Mouse (Mus musculus) lung, embryonic 16.5 days (tissue): ENCODE results near the gene Pde4c. TPM values are rescaled to one million over a fixed set of nuclear protein-coding genes. Genes with fewer than 3 reads are reported as not detected.

ENCODE experiments used
- ATAC-seq: fragments of 200-750 bp; cut with Nextera tagmentation; 2 replicates; pipeline ENCODE4 v1.8.0; 2017; ENCODE audit warnings: low read depth, mild to moderate bottlenecking, moderate library complexity
- H3K27ac ChIP-seq: fragments of 300-500 bp; sonication (generic); 2 replicates; pipeline ENCODE4 v1.5.1; 2014; ENCODE audit warnings: mild to moderate bottlenecking, control low read depth, low read length
- H3K27me3 ChIP-seq: fragments of 300-500 bp; sonication (generic); 2 replicates; pipeline ENCODE4 v1.6.1; 2014; ENCODE audit warnings: low read depth, low read length, mixed read lengths; ENCODE audit not compliant: control insufficient read depth, insufficient read depth
- H3K36me3 ChIP-seq: fragments of 300-500 bp; sonication (generic); 2 replicates; pipeline ENCODE4 v1.6.1; 2014; ENCODE audit warnings: low read length; ENCODE audit not compliant: control insufficient read depth, insufficient read depth
- H3K4me1 ChIP-seq: fragments of 300-500 bp; sonication (generic); replicated peaks from 2 replicates; pipeline ENCODE4 v1.6.1; 2014; ENCODE audit warnings: low read length, mixed read lengths; ENCODE audit not compliant: control insufficient read depth, insufficient read depth
- H3K4me2 ChIP-seq: fragments of 300-500 bp; sonication (generic); 2 replicates; pipeline ENCODE4 v1.6.1; 2014; ENCODE audit warnings: low read depth, low read length, control low read depth
- H3K4me3 ChIP-seq: fragments of 300-500 bp; sonication (generic); 2 replicates; pipeline ENCODE4 v1.5.1; 2014; ENCODE audit warnings: mild to moderate bottlenecking, low read length, control low read depth
- H3K9ac ChIP-seq: fragments of 300-500 bp; sonication (generic); 2 replicates; pipeline ENCODE4 v1.6.1; 2014; ENCODE audit warnings: low read length, control low read depth
- H3K9me3 ChIP-seq: fragments of 300-500 bp; sonication (generic); 2 replicates; pipeline ENCODE4 v1.6.1; 2016; ENCODE audit warnings: low read length; ENCODE audit not compliant: control insufficient read depth
- WGBS: fragments of 180-500 bp; shearing (Covaris S2); extraction: QIAGEN DNeasy Blood & Tissue Kit; methylation state at CpG from one replicate; pipeline ENCODE4 v1.1.7; 2014; 5-methylcytosine and 5-hydroxymethylcytosine counted together
- polyA plus RNA-seq: library from polyadenylated mRNA; unstranded; fragments of >200 nt; fragmentation: Nextera tagmentation; extraction: Ambion mirVana; gene quantifications from 2 replicates; pipeline ENCODE4 v1.2.1, GENCODE M21; 2015

Gene Pde4c
- polyA plus RNA-seq, 1 experiment from 2014 or later = 0.10 TPM

- ATAC-seq = peak; percentile 5
- under 1% methylated on average over 20 of the region's 20 CpGs for WGBS
- Histone ChIP-seq H3K36me3 (peaks cover 6% of the 10 kb centered on the region; the same call in 1 of the 2 replicates), H3K27ac (peak overlapping the region; percentile 97), H3K4me1 (peaks cover 41% of the 10 kb centered on the region), H3K4me2 (peak overlapping the region; percentile 82), H3K27me3 (no peaks in the 10 kb centered on the region), H3K9me3 (no peaks in the 10 kb centered on the region), H3K9ac (peak overlapping the region; percentile 99), H3K4me3 (peak overlapping the region; percentile 95)
These were observed 23.0 kb upstream of the Pde4c start for GRCm38 (mm10) chr8:70700555-70700922.

DNA sequence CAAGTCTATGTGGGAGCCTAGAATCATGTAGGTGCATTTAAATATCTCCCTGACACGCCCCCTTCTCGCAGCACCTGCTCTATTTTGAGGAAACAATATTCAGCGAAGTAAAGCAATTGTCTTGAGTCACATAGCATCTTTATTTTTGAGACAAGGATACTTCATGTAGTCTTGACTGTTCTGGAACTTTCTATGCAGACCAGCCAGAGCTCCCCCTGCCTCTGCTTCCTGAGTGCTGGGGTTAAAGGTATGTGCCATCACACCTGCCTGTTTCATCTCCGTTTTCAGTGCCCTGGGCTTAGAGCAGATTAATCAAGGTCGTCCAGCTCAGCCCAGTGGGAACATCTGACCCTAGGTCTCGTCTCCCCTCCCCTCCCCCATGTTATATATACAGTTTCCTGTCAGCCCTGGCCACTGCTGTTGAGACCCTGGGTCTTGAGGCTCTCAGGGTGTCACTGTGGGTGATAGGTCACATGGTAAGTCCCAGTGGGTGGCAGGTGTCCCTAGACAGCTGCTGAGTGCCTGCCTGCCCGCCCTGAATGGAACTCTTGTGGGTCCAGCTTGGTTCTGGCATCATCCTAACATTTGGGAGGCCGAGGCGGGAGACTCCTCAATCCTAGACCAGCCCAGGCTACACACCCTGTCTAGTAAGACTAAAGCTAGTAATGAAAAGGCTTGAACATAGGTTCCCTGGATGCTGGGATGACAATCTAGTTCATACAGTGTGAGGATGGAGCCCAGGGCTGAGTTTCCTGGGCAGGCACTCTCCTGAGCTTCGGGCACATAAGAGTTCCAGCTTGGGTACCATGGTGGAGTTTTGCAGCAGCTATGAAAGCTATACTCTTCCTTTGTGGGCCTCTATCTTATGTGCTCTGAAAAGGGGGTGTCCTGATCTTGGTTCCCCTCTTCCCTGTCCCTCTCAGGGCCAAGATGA lies 22.2 kb upstream of the Pde4c start:
- no peak for ATAC-seq
- no peaks in the 10 kb centered on the region for H3K9me3 ChIP-seq
- H3K27ac ChIP-seq = peak overlapping the region; percentile 10
- H3K4me3 ChIP-seq = peak overlapping the region; percentile 95
- H3K4me2 ChIP-seq = peak overlapping the region; percentile 82
- peak overlapping the region; percentile 56 for H3K9ac ChIP-seq
- peaks cover 6% of the 10 kb centered on the region; the same call in 1 of the 2 replicates for H3K36me3 ChIP-seq
- H3K27me3 ChIP-seq = no peaks in the 10 kb centered on the region
- peaks cover 33% of the 10 kb centered on the region for H3K4me1 ChIP-seq
- 49% methylated on average over 10 of the region's 10 CpGs for WGBS

DNA sequence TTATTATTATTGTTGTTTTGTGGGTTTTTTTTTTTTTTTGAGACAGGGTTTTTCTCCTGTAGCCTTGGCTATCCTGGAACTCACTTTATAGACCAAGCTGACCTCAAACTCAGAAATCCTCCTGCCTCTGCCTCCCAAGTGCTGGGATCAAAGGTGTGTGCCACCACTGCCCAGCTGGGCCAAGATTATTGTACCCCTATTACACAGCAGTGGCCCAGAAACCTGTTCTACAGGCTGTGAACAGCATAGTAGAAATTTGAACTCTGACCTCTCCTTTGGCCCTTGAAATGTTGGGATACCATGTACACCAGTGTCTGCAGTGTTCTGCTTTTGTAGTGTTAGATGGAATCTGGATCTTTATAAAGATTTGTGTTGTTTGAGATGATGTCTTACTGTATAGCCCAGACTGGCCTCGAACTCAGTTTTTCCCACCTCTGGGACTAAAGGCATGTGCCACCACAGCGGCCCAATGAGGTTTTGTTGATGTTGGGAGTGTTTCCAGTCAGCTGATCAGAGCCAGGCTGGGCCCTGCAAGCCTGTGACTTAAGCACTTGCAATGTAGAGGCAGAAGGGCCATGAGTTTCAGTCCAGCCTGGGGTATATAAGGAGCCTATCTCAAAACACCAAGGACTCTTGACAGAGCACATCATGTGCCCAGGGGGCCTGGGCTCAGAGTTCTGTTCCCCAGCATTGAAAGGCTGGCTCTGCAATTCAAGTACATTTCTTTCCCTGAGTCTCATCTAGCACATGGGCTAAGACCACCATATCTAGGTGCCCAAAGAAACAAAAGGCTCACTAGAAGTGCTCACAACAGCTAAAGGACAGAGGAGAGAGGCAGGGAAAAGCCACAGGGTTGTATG lies 21.3 kb upstream of the Pde4c start:
- ATAC-seq = no peak
- H3K9ac ChIP-seq = no peak overlapping the region
- no peak overlapping the region for H3K4me3 ChIP-seq
- H3K27ac ChIP-seq = no peak overlapping the region
- H3K4me2 ChIP-seq = no peak overlapping the region
- no peaks in the 10 kb centered on the region for H3K9me3 ChIP-seq
- peaks cover 24% of the 10 kb centered on the region for H3K4me1 ChIP-seq
- no peaks in the 10 kb centered on the region for H3K27me3 ChIP-seq
- WGBS = 69% methylated on average over 2 of the region's 2 CpGs
- H3K36me3 ChIP-seq = peaks cover 6% of the 10 kb centered on the region; the same call in 1 of the 2 replicates

DNA sequence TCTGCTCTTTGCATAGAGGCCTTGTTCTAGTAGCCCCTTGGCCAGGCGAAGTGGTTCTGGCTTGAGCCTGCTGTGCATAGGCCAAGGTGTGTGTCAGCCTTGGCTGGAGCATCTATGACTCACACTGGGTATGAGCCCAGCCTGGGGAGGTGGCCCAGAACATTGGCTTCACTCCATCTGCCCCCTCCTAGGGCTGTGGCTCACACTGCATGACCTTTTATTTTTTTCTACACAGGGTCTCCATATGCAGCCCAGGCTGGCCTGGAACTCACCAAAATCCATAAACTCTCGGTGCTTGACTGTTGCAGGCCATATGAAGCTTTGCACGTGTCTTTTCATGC lies 20.7 kb upstream of the Pde4c start:
- no peaks in the 10 kb centered on the region for H3K27me3 ChIP-seq
- no peak overlapping the region for H3K4me3 ChIP-seq
- no peaks in the 10 kb centered on the region for H3K9me3 ChIP-seq
- no peak overlapping the region for H3K9ac ChIP-seq
- no peak overlapping the region for H3K4me2 ChIP-seq
- peaks cover 6% of the 10 kb centered on the region; the same call in 1 of the 2 replicates for H3K36me3 ChIP-seq
- no peak overlapping the region for H3K27ac ChIP-seq
- 66% methylated on average over 3 of the region's 3 CpGs for WGBS
- peaks cover 18% of the 10 kb centered on the region for H3K4me1 ChIP-seq
- no peak for ATAC-seq

DNA sequence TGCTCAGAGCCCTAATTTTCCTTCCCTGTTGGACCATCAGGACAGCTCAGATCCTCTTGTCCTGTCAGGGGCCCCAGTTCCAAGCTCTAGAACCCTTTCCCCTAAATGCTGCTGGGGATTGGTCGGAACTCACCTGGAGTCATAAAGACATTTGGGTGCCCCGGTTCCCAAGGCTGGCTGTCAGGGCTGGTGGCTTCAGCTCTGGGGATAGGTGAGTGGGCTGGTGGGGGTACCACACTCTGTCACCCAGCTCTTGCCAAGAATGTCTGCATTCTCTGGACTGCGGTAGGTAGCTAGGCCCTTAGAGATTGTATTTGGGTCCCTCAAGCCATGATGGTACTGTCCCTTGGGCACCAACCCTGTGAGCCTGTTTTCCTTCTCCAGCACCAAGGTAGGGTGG lies 20.2 kb upstream of the Pde4c start, which contains the start of gene Iqcn:
Gene Iqcn (plus strand): TSS at position 171 of the 400 bp plus-strand sequence.
- WGBS = 86% methylated on average over 3 of the region's 3 CpGs

DNA sequence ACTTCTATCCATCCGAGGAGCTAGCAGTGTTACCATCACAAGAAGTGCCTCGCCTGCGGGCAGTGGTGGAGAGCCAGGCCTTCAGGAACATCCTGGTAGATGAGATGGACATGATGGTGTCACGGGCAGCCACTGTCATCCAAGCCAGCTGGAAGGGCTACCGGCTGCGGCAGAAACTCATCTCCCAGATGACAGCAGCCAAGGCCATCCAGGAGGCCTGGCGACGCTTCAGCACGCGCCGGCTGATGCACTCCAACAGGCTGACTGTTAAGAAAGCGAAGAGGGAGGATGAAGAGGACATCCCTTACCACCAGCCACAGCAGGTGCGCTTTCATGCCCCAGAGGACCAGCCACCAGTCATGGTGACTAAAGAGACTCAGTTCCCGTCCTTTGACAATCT lies 15.2 kb upstream of the Pde4c start:
- Histone ChIP-seq H3K27me3 (no peaks in the 10 kb centered on the region), H3K9ac (no peak overlapping the region), H3K4me1 (no peaks in the 10 kb centered on the region), H3K4me3 (no peak overlapping the region), H3K36me3 (no peaks in the 10 kb centered on the region), H3K4me2 (no peak overlapping the region), H3K27ac (no peak overlapping the region), H3K9me3 (no peaks in the 10 kb centered on the region)
- WGBS = 85% methylated on average over 14 of the region's 14 CpGs
- ATAC-seq = no peak

More for the DNA sequence above, 20.2 kb upstream of the Pde4c start, which contains the start of gene Iqcn:
- peaks cover 6% of the 10 kb centered on the region; the same call in 1 of the 2 replicates for H3K36me3 ChIP-seq
- ATAC-seq = no peak
- H3K4me3 ChIP-seq = no peak within 1 kb of the TSS
- H3K27me3 ChIP-seq = no peaks in the 10 kb centered on the region
- no peaks in the 10 kb centered on the region for H3K9me3 ChIP-seq
- H3K4me1 ChIP-seq = peaks cover 14% of the 10 kb centered on the region
- H3K27ac ChIP-seq = no peak within 1 kb of the TSS
- H3K9ac ChIP-seq = no peak within 1 kb of the TSS
- H3K4me2 ChIP-seq = no peak within 1 kb of the TSS

- no peaks in the 10 kb centered on the region for H3K36me3 ChIP-seq
- H3K9me3 ChIP-seq = no peaks in the 10 kb centered on the region
- no peak overlapping the region for H3K4me3 ChIP-seq
- no peak overlapping the region for H3K9ac ChIP-seq
- 84% methylated on average over 9 of the region's 9 CpGs for WGBS
- no peaks in the 10 kb centered on the region for H3K4me1 ChIP-seq
- H3K27me3 ChIP-seq = no peaks in the 10 kb centered on the region
- H3K27ac ChIP-seq = no peak overlapping the region
- no peak for ATAC-seq
- H3K4me2 ChIP-seq = no peak overlapping the region
These were observed 13.7 kb upstream of the Pde4c start for GRCm38 (mm10) chr8:70709794-70710193.

- H3K27me3 ChIP-seq = no peaks in the 10 kb centered on the region
- no peak overlapping the region for H3K4me2 ChIP-seq
- H3K27ac ChIP-seq = no peak overlapping the region
- ATAC-seq = no peak
- 77% methylated on average over 1 of the region's 1 CpGs for WGBS
- H3K9ac ChIP-seq = no peak overlapping the region
- H3K4me1 ChIP-seq = no peaks in the 10 kb centered on the region
- no peak overlapping the region for H3K4me3 ChIP-seq
- H3K9me3 ChIP-seq = no peaks in the 10 kb centered on the region
- H3K36me3 ChIP-seq = no peaks in the 10 kb centered on the region
These were observed 13.2 kb upstream of the Pde4c start for GRCm38 (mm10) chr8:70710296-70710695.

DNA sequence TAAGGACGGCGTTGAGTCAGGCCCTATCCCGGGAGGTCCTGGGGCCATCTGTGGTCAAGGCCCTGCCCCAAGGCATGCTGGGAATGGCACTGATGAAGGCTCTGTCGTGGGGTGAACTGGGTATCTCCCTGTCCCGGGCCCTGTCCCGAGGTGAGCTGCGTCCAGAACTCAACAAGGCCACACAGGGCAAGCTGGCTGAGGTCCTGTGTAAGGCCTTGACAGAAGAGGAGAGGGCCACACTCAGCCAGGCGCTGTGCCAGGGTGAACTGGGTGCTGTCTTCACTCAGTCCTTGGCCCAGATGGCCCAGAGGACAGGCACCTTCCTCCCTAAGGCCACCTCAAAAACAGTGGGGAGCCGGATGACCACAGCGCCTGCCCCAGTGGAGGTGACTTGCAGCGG lies 12.5 kb upstream of the Pde4c start:
- H3K4me3 ChIP-seq = no peak overlapping the region
- 81% methylated on average over 11 of the region's 11 CpGs for WGBS
- no peaks in the 10 kb centered on the region for H3K36me3 ChIP-seq
- H3K4me2 ChIP-seq = no peak overlapping the region
- H3K4me1 ChIP-seq = no peaks in the 10 kb centered on the region
- H3K9ac ChIP-seq = no peak overlapping the region
- H3K27me3 ChIP-seq = no peaks in the 10 kb centered on the region
- no peak overlapping the region for H3K27ac ChIP-seq
- ATAC-seq = no peak
- no peaks in the 10 kb centered on the region for H3K9me3 ChIP-seq
